Mouse (Mus musculus): ENCODE measurements at regions not wholly inside any gene's neighbourhood (a gene's known extent, or its start where the extent isn't known, plus 50 kb on each side); places are given as distances from the start of the nearest gene placed in this dataset.
A peak's percentile ranks its signal among the peaks of the same experiment; 100 is the strongest.

DNA sequence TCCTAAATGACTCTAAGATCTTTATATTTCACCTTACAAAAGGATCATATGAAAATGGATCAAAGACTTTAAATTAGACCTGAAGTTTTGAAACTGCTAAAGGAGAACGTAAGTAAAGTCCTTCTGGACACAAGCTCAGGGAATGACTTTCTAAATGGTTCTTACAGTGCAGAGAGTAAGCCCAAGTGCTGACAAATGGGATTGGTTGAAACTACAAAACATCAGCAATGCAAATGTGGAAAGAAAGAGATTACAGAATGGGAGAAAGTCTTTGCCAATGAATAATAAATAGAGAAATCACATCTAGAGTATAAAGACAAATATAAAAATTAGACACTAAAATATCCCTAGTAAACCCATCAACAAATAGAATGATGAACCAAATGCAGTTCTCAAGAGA is 263.9 kb downstream of the Atp10a start:
- Histone ChIP-seq H3K9ac (no peak overlapping the region), H3K9me3 (ENCODE audit: control insufficient read depth, low read length) (no peaks in the 10 kb centered on the region), H3K4me2 (replicated peaks) (no peak overlapping the region), H3K36me3 (replicated peaks; ENCODE audit: control insufficient read depth, insufficient read depth) (no peaks in the 10 kb centered on the region), H3K27me3 (ENCODE audit: control insufficient read depth, insufficient read depth, low read length) (no peaks in the 10 kb centered on the region), H3K4me3 (replicated peaks; ENCODE audit: low read length) (no peak overlapping the region), H3K27ac (no peak overlapping the region), H3K4me1 (replicated peaks; ENCODE audit: control insufficient read depth, insufficient read depth, low read length) (no peaks in the 10 kb centered on the region)
- 92% methylated on average over 1 of the region's 1 CpGs for WGBS
- DNase-seq (ENCODE audit: low spot score): no peak
- no peak for ATAC-seq (ENCODE audit: low FRiP score)

DNA sequence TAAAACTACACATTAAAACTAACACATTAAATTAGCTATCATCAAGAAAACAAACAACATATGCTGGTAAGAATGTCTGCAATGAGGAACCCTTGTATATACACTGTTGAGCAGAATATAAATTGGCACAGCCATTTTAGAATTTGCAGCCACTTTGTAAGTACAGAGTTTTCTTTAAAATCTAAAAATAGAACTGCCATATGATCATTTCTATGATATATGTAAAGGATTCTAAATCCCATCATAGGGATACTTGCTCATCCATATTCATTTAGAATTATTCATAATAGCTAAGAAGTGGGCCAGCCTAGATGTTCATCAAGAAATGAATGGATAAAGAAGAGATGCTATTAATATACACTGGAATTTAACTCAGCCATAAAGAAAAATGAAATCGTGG is 264.3 kb downstream of the Atp10a start:
- Histone ChIP-seq H3K27me3 (ENCODE audit: control insufficient read depth, insufficient read depth, low read length) (no peaks in the 10 kb centered on the region), H3K9me3 (ENCODE audit: control insufficient read depth, low read length) (no peaks in the 10 kb centered on the region), H3K4me2 (replicated peaks) (no peak overlapping the region), H3K4me3 (replicated peaks; ENCODE audit: low read length) (no peak overlapping the region), H3K9ac (no peak overlapping the region), H3K4me1 (replicated peaks; ENCODE audit: control insufficient read depth, insufficient read depth, low read length) (no peaks in the 10 kb centered on the region), H3K36me3 (replicated peaks; ENCODE audit: control insufficient read depth, insufficient read depth) (no peaks in the 10 kb centered on the region), H3K27ac (no peak overlapping the region)
- WGBS: 89% methylated on average over 1 of the region's 1 CpGs
- DNase-seq (ENCODE audit: low spot score): no peak
- ATAC-seq (ENCODE audit: low FRiP score): no peak

DNA sequence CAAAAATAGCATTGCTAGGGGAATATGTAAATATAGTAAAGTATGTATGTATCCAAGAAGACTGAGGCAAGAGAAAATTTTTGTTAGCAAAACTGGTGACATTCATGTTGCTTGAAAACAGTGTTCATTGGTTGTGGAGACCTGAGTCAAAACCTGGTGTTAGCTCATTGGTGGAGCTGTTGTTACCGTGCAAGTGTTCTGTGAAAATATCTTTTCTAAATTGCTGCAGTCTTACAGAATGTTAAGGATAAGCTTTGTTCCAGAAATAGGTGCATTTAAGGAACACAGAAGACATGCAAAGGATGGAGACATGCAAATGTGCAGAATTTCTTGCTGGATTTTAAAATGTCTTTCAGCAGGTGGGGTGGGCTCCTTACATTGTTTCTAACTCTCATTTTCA is 269.0 kb downstream of the Atp10a start:
- no peaks in the 10 kb centered on the region for H3K4me1 ChIP-seq (replicated peaks; ENCODE audit: control insufficient read depth, insufficient read depth, low read length)
- no peak overlapping the region for H3K4me3 ChIP-seq (replicated peaks; ENCODE audit: low read length)
- 91% methylated on average over 1 of the region's 1 CpGs for WGBS
- H3K36me3 ChIP-seq (replicated peaks; ENCODE audit: control insufficient read depth, insufficient read depth): no peaks in the 10 kb centered on the region
- H3K27me3 ChIP-seq (ENCODE audit: control insufficient read depth, insufficient read depth, low read length): no peaks in the 10 kb centered on the region
- H3K27ac ChIP-seq: no peak overlapping the region
- no peak overlapping the region for H3K9ac ChIP-seq
- H3K9me3 ChIP-seq (ENCODE audit: control insufficient read depth, low read length): no peaks in the 10 kb centered on the region
- H3K4me2 ChIP-seq (replicated peaks): no peak overlapping the region
- DNase-seq (ENCODE audit: low spot score) (no peak), ATAC-seq (ENCODE audit: low FRiP score) (no peak)

DNA sequence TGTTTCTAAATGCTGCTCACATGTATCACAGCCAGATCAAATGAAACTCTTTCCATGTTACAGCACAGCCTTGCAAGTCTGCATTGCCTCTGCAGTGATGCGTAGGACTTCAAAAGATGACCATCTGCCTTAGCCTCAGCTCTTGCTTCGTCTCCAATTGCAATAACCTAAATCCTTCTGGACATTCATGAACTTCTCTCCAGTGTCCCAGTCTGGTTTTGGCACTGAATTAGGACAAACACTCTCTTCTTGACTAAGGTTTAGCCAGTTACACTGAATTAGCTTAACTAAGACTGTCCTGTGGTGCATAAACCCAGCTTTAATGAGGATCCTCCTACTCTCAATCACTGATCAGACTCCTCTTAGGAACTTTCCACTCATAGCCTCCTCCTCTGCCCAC is 269.4 kb downstream of the Atp10a start:
- ATAC-seq (ENCODE audit: low FRiP score) (no peak), DNase-seq (ENCODE audit: low spot score) (no peak)
- Histone ChIP-seq H3K36me3 (replicated peaks; ENCODE audit: control insufficient read depth, insufficient read depth) (no peaks in the 10 kb centered on the region), H3K9me3 (ENCODE audit: control insufficient read depth, low read length) (no peaks in the 10 kb centered on the region), H3K4me2 (replicated peaks) (no peak overlapping the region), H3K9ac (no peak overlapping the region), H3K4me3 (replicated peaks; ENCODE audit: low read length) (no peak overlapping the region), H3K4me1 (replicated peaks; ENCODE audit: control insufficient read depth, insufficient read depth, low read length) (no peaks in the 10 kb centered on the region), H3K27me3 (ENCODE audit: control insufficient read depth, insufficient read depth, low read length) (no peaks in the 10 kb centered on the region), H3K27ac (no peak overlapping the region)
- whole genome bisulfite sequencing: 91% methylated on average over 2 of the region's 2 CpGs

DNA sequence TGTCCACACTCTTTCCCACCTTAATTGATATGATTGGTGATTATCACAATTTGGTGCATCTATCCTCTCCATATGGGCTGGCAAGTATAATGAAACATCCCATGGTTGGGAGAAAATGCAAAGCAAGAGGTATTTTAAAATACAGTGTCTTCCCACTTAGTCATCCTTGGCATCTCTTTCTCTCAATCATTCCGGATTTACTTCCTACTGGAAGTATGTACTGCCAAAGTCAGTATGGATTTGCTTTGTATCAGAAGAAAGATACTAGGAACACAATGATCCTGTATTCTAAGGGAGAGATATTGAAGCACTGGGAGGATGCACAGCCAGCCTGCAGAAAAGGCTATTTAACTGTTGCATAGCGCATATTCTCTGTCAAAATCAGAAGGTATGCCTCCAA is 271.1 kb upstream of the Ube3a start:
- no peak overlapping the region for H3K27ac ChIP-seq
- DNase-seq (ENCODE audit: low spot score) (no peak), ATAC-seq (ENCODE audit: low FRiP score) (no peak)
- no peaks in the 10 kb centered on the region for H3K27me3 ChIP-seq (ENCODE audit: control insufficient read depth, insufficient read depth, low read length)
- H3K4me1 ChIP-seq (replicated peaks; ENCODE audit: control insufficient read depth, insufficient read depth, low read length): no peaks in the 10 kb centered on the region
- no peak overlapping the region for H3K4me2 ChIP-seq (replicated peaks)
- no peak overlapping the region for H3K9ac ChIP-seq
- no peaks in the 10 kb centered on the region for H3K36me3 ChIP-seq (replicated peaks; ENCODE audit: control insufficient read depth, insufficient read depth)
- H3K4me3 ChIP-seq (replicated peaks; ENCODE audit: low read length): no peak overlapping the region
- no peaks in the 10 kb centered on the region for H3K9me3 ChIP-seq (ENCODE audit: control insufficient read depth, low read length)
- WGBS: 93% methylated on average over 2 of the region's 2 CpGs

DNA sequence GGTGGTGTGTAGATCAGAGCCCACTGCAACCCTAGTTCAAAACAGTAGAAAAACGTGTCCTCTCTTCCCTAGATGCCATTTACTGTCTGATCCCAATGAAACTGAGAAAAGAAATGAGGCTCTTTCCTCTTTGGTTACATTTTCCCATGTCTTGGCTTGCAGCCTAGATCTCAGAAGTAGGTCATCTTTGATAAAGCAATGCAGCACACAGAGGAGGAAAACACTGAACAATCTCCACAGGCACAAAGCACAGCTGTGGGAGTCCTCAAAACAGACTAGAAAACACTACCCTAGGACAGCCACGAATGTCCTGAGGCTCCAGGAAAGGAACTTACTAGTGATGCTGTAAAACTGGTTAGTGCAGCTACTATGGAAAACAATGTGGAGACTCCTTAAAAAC is 221.4 kb upstream of the Ube3a start:
- no peaks in the 10 kb centered on the region for H3K4me1 ChIP-seq (replicated peaks; ENCODE audit: control insufficient read depth, insufficient read depth, low read length)
- no peak overlapping the region for H3K27ac ChIP-seq
- 73% methylated on average over 2 of the region's 2 CpGs for WGBS
- H3K9ac ChIP-seq: no peak overlapping the region
- DNase-seq (ENCODE audit: low spot score) (no peak), ATAC-seq (ENCODE audit: low FRiP score) (no peak)
- H3K27me3 ChIP-seq (ENCODE audit: control insufficient read depth, insufficient read depth, low read length): no peaks in the 10 kb centered on the region
- no peak overlapping the region for H3K4me2 ChIP-seq (replicated peaks)
- no peaks in the 10 kb centered on the region for H3K9me3 ChIP-seq (ENCODE audit: control insufficient read depth, low read length)
- H3K4me3 ChIP-seq (replicated peaks; ENCODE audit: low read length): no peak overlapping the region
- H3K36me3 ChIP-seq (replicated peaks; ENCODE audit: control insufficient read depth, insufficient read depth): no peaks in the 10 kb centered on the region

DNA sequence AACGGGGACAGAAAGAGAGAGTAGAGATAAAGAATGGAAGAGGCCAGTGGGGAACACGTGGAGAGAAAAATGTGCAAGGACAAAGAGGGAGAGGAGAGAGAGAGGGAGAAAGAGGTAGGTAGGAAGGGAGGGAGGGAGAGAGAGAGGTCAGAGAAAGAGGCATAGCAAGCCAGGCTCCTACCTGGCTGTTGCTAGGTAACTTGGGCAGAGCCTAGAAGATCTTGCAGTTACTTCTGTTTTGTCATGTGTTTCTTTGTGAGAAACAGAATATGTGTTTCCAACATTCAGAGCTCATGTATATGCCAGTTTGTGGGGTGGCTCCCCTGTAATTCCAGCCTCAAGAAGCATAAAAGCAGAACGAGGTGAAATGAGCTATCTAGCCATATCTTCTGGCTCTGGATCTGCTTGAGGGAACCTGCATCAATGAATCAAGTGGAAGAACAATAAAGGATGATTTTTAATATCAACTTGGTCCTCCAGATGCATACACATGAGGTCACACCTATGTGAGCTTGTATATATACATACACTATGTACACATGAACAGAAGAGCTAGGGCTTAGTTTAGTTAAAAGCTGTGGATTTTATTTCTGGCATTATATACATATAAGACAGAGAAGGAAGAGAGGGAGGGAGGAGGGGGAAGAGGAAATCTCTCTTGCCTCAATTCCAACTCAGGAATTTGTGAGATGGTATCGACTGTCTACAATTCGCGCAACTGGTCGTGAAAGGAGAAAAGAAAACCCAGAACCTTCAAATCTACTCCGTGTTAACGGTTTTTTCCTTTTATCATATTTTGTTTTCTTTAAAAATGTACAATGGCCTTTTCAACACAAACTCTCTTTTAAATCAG is 214.9 kb upstream of the Ube3a start:
- Histone ChIP-seq H3K9ac (no peak overlapping the region), H3K9me3 (ENCODE audit: control insufficient read depth, low read length) (no peaks in the 10 kb centered on the region), H3K27ac (peak overlapping the region; percentile 45; the same call in 1 of the 2 replicates), H3K36me3 (replicated peaks; ENCODE audit: control insufficient read depth, insufficient read depth) (no peaks in the 10 kb centered on the region), H3K4me3 (replicated peaks; ENCODE audit: low read length) (no peak overlapping the region), H3K27me3 (ENCODE audit: control insufficient read depth, insufficient read depth, low read length) (no peaks in the 10 kb centered on the region), H3K4me1 (replicated peaks; ENCODE audit: control insufficient read depth, insufficient read depth, low read length) (0 out of 2 replicates have a peak, but pooled peaks cover 3% of the 10 kb centered on the region), H3K4me2 (replicated peaks) (no peak overlapping the region)
- DNase-seq (ENCODE audit: low spot score): no peak
- no peak; the same call in 1 of the 2 replicates for ATAC-seq (ENCODE audit: low FRiP score)
- WGBS: 70% methylated on average over 9 of the region's 9 CpGs

DNA sequence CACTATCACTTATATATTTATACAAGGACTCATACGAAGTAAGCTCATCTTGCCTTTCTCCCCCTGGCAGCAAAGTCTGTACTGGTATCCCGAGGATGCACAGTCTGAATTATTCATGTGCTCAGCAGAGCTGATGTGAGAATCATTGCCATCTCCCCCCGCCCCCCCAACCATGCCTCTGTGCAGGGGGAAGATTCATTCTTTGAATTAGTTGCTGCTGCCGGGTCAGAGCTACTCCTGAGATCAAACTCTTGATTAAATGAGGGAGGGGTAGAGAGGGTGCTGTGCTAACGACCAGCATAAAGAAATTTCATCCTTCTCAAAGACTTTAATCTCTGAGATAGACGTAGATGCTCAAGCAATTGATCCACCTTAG is 214.3 kb upstream of the Ube3a start:
- Histone ChIP-seq H3K4me3 (replicated peaks; ENCODE audit: low read length) (no peak overlapping the region), H3K36me3 (replicated peaks; ENCODE audit: control insufficient read depth, insufficient read depth) (no peaks in the 10 kb centered on the region), H3K9ac (no peak overlapping the region), H3K4me1 (replicated peaks; ENCODE audit: control insufficient read depth, insufficient read depth, low read length) (0 out of 2 replicates have a peak, but pooled peaks cover 3% of the 10 kb centered on the region), H3K27me3 (ENCODE audit: control insufficient read depth, insufficient read depth, low read length) (no peaks in the 10 kb centered on the region), H3K4me2 (replicated peaks) (no peak overlapping the region), H3K9me3 (ENCODE audit: control insufficient read depth, low read length) (no peaks in the 10 kb centered on the region), H3K27ac (0 out of 2 replicates have a peak overlapping the region, but pooled peaks have one; percentile 45)
- DNase-seq (ENCODE audit: low spot score) (peak; percentile 37), ATAC-seq (ENCODE audit: low FRiP score) (peak; percentile 85)
- 27% methylated on average over 6 of the region's 6 CpGs for whole genome bisulfite sequencing

DNA sequence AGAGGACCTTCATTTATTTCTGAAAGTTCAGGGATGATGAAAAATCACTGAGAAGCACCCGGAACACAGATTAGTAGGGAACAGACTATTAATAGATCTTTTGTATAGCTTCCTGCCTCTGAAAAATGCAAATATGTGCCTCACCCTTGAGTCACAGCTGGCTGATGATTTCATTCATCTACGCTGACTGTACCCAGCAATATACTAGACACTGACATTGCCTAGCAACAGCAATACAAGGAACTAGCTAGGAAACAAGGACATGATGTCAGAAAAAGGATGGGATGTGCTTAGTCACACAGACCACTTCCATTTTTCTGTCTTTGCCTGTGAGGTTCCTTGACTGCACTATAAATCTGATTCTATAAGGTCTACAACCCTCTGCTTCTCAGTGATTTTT is 201.1 kb upstream of the Ube3a start:
- Histone ChIP-seq H3K27me3 (ENCODE audit: control insufficient read depth, insufficient read depth, low read length) (no peaks in the 10 kb centered on the region), H3K4me2 (replicated peaks) (no peak overlapping the region), H3K9me3 (ENCODE audit: control insufficient read depth, low read length) (no peaks in the 10 kb centered on the region), H3K27ac (0 out of 2 replicates have a peak overlapping the region, but pooled peaks have one; percentile 54), H3K4me3 (replicated peaks; ENCODE audit: low read length) (no peak overlapping the region), H3K36me3 (replicated peaks; ENCODE audit: control insufficient read depth, insufficient read depth) (no peaks in the 10 kb centered on the region), H3K4me1 (replicated peaks; ENCODE audit: control insufficient read depth, insufficient read depth, low read length) (no peaks in the 10 kb centered on the region; the same call in 1 of the 2 replicates), H3K9ac (no peak overlapping the region)
- ATAC-seq (ENCODE audit: low FRiP score) (peak; percentile 68; the same call in 1 of the 2 replicates), DNase-seq (ENCODE audit: low spot score) (peak; percentile 29)
- 34% methylated on average over 2 of the region's 2 CpGs for WGBS
